Mouse (Mus musculus) cerebellum, adult (tissue): ENCODE data around the gene 2310011J03Rik.

Experiments
- ATAC-seq: cut with Nextera tagmentation; 2 replicates; pipeline ENCODE4 v1.9.2; 2017; ENCODE audit warnings: mild to moderate bottlenecking, moderate library complexity, mixed read lengths; ENCODE audit not compliant: insufficient number of reproducible peaks, low FRiP score, low TSS enrichment

Gene 2310011J03Rik

DNA sequence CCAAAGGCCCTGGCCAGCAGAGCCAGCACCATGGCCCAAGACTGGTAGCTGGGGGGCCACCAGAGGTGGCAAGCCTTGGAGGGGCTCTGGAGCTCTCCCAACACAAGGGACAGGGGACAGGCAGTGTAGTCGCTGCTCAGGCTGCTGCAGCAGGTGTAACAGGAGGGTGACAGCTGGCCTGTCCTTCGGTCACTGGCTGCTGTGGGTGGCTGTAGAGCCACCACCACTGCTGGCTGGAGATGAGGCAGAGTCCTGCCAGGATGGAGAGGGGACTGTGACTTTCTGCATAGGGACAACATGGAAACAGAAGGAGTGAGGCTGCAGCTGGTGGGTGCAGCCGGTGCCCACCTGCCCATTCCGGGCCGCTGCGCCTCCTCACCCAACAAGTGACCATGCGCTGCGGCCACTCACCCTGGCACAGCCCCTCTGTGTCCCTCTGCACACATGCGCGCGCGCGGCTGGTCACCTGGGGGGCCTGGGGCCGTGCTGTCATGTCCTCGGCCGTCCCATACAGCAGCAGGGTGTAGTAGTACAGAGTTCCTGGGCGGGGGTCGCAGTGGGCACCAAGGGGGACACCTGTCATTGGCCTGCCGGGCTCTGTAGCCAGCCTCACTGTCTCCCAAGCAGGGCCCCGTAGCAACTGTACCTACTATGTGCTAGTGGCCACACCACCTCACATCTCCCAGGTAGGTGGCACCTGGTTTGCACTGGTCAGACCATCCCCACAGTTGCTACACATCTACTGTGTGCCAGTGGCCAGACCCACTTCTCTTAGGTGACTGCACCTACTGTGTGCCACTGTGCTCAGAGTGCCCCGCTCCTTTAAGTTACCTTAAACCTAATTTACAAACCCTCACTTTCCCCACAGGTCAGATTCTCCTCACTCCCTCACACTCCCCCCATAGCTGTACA lies 1.6 kb upstream of the 2310011J03Rik start:
- no peak for ATAC-seq

DNA sequence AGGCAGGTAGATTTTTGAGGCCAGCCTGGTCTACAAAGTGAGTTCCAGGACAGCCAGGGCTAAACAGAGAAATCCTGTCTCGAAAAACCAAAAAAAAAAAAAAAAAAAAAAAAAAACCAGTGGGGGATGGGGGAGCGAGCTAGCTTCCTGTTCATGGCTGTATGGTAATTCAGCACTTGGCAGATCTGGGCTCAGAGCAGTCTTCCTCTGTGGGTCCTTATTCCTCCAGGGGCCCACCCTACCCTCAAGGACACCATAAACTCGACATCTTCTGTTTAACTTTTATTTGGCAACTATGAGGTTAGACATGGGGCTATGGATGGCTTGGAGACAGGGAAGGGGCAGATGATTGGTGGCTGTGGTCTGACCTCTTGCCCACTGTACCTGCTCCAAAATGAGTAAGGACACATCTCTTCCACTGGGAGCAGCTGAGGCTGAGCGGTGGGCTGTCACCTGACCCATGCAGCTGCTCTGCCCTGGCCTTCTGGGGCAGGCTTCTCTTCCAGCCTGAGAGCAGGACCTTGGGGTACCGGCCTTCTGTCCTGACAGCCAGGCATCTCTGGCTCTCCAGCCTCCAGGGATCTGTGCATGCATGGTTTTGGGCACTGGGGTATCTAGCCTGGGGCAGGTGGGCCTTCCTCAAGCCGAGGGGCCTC lies 805 bp upstream of the 2310011J03Rik start:
- ATAC-seq: no peak

DNA sequence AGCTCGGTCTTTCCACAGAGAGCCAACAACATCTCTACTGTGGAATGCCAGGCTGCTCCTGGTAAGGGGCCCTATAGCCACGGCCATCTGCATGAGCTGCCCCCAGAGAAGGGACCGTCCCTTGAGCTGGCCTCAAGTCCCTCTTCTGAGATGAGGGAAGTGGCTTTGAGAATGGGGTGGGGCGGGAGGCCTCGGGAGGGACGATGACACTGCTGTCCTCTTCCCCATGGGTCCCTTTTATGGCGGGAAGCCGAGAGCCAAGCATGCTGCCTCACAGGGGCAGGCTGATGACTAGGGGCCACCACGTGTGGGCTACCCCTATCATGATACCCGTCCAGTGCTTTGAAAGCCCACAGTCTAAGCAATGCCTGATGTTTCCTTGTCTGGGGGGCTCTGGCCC lies 3.3 kb downstream of the 2310011J03Rik start:
- ATAC-seq: no peak

GRCm38 (mm10) chr10:80316359-80316781 lies 4.0 kb downstream of the 2310011J03Rik start:
- no peak for ATAC-seq

- ATAC-seq: no peak
Measured at GRCm38 (mm10) chr10:80315315-80315714, 5.0 kb downstream of the 2310011J03Rik start.

DNA sequence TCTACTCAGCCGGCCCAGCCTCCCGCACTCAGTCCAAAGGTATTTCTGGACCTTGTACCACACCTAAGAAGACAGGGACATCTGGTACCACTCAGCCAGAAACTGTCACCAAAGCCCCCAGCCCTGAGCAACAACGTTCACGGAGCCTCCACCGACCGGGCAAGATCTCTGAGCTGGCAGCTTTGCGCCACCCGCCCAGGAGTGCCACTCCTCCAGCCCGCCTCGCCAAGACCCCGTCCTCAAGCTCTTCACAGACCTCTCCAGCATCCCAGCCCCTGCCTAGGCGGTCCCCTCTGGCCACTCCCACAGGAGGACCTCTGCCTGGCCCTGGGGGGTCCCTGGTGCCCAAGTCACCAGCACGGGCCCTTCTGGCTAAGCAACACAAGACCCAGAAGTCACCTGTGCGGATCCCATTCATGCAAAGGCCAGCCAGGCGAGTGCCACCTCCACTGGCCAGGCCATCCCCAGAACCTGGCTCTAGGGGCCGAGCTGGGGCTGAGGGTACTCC lies 5.8 kb downstream of the 2310011J03Rik start:
- ATAC-seq: no peak

- ATAC-seq: no peak; the same call in 1 of the 2 replicates
Measured at GRCm38 (mm10) chr10:80313627-80314201, 6.6 kb downstream of the 2310011J03Rik start.

DNA sequence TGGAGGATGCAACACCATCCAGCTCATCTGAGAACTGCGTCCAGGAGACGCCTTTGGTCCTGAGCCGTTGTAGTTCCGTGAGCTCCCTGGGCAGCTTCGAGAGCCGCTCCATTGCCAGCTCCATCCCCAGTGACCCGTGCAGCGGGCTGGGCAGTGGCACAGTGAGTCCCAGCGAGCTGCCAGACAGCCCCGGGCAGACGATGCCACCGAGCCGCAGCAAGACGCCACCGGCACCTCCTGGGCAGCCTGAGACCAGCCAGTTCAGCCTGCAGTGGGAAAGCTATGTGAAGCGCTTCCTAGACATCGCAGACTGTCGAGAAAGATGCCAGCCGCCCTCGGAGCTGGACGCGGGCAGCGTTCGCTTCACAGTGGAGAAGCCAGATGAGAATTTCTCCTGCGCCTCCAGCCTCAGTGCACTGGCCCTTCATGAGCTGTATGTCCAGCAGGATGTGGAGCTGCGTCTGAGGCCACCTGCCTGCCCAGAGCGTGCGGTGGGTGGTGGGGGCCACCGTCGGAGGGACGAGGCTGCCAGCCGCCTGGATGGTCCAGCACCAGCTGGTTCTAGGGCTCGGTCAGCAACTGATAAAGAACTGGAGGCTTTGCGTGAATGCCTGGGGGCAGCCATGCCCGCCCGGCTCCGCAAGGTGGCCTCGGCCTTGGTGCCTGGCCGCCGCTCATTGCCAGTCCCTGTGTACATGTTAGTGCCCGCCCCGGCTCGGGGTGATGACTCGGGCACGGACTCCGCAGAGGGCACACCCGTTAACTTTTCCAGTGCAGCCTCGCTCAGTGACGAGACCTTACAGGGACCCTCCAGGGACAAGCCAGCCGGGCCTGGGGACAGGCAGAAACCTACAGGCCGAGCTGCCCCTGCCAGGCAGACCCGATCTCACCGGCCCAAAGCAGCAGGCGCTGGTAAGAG lies 7.5 kb downstream of the 2310011J03Rik start:
- no peak for ATAC-seq

GRCm38 (mm10) chr10:80311560-80311959 lies 8.8 kb downstream of the 2310011J03Rik start:
- no peak for ATAC-seq

- no peak for ATAC-seq
Measured at GRCm38 (mm10) chr10:80304862-80305261, 15.5 kb downstream of the 2310011J03Rik start.

GRCm38 (mm10) chr10:80304458-80304857 lies 15.9 kb downstream of the 2310011J03Rik start:
- no peak for ATAC-seq

- ATAC-seq: no peak; the same call in 1 of the 2 replicates
Measured at GRCm38 (mm10) chr10:80302471-80302881, 17.9 kb downstream of the 2310011J03Rik start.

GRCm38 (mm10) chr10:80302082-80302355 lies 18.3 kb downstream of the 2310011J03Rik start:
- no peak for ATAC-seq

- ATAC-seq: no peak
Measured at GRCm38 (mm10) chr10:80301256-80302081, 18.9 kb downstream of the 2310011J03Rik start.

DNA sequence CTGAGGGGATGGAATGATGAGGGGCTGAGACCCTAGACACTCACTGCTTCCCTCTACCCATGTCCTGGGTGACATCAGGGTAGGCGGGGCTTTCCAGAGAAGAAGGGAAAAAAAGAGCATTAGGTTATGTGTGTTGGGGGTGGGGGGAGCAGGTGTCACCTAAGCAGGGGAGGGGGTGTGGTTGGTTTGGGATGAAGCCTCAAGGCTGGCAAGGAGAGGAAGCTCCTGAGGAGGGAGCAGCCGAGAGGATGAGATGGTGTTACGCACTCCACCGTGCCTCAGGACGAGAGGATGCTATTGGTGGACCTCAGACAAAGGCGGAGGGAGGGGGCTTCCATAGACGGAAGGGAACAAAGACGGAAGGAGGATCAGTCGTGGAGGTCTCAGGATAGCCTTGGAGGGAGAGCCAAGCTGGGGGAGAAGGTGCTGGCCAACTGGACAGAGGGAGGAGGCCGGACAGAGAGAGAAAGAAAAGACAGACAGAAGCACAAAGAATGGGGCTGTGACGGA lies 19.6 kb downstream of the 2310011J03Rik start:
- no peak for ATAC-seq

GRCm38 (mm10) chr10:80299824-80300223 lies 20.5 kb downstream of the 2310011J03Rik start:
- no peak for ATAC-seq

GRCm38 (mm10) chr10:80299301-80299700 lies 21.0 kb downstream of the 2310011J03Rik start:
- ATAC-seq: no peak

DNA sequence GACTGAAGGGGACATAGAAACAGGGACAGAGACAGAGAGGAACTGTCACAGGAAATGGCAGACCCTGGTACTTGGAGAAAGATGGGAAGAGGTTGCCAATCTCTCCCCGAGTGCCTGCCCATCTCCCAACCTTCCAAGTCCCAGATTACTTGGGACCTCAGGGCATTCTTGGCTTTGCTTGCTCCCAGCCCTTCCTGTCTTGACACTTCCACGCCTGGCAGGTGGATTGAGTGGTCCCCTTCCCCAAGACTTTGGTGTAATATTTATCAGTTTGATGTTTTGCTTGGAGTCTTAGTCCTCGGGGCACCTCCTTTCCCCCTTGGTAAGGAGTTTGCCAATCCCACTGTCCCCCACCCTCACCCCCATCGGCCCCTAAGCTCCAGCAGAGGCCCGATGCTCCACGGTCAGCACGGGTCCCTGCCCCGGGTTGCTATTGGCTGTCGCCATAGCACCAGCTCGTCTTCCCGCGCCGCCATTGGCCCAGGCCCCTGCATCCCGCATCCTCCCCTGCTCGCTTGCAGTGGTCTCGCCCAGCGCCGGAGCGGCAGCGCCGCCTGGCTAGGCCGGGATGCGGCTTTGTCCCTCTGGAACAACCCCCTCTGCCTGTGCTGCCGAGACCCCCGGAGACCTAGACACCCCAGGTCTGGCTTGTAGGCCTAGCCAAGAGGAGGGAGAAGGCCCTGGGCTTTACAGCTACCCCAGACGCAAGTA lies 21.6 kb downstream of the 2310011J03Rik start:
- ATAC-seq: peak; percentile 83
